Mouse (Mus musculus) hindbrain, embryonic 13.5 days (tissue): Measurements from ENCODE around the gene Cpsf6. TPM values are rescaled to one million over a fixed set of nuclear protein-coding genes. Genes with fewer than 3 reads are reported as not detected.

Source experiments
- ATAC-seq: fragments of 200-750 bp; cut with Nextera tagmentation; 2 replicates; pipeline ENCODE4 v1.8.0; 2017; ENCODE audit warnings: moderate TSS enrichment; ENCODE audit not compliant: low FRiP score
- H3K27ac ChIP-seq: fragments of 300-500 bp; sonication (generic); 2 replicates; pipeline ENCODE4 v1.5.1; 2015; ENCODE audit warnings: inconsistent platforms, mild to moderate bottlenecking, moderate library complexity
- H3K27me3 ChIP-seq: fragments of 300-500 bp; sonication (generic); 2 replicates; pipeline ENCODE4 v1.6.1; 2015; ENCODE audit warnings: mild to moderate bottlenecking, inconsistent platforms
- H3K36me3 ChIP-seq: fragments of 300-500 bp; sonication (generic); 2 replicates; pipeline ENCODE4 v1.6.1; 2015; ENCODE audit warnings: mild to moderate bottlenecking, inconsistent platforms
- H3K4me1 ChIP-seq: fragments of 300-500 bp; sonication (generic); replicated peaks from 2 replicates; pipeline ENCODE4 v1.6.1; 2015; ENCODE audit warnings: inconsistent platforms
- H3K4me2 ChIP-seq: fragments of 300-500 bp; sonication (generic); 2 replicates; pipeline ENCODE4 v1.6.1; 2015; ENCODE audit warnings: inconsistent platforms, mild to moderate bottlenecking, moderate library complexity
- H3K4me3 ChIP-seq: fragments of 300-500 bp; sonication (generic); 2 replicates; pipeline ENCODE4 v1.5.1; 2015; ENCODE audit warnings: mild to moderate bottlenecking, inconsistent platforms
- H3K9ac ChIP-seq: fragments of 300-500 bp; sonication (generic); 2 replicates; pipeline ENCODE4 v1.6.1; 2015; ENCODE audit warnings: mild to moderate bottlenecking, inconsistent platforms
- H3K9me3 ChIP-seq: fragments of 300-500 bp; sonication (generic); 2 replicates; pipeline ENCODE4 v1.6.1; 2016; ENCODE audit warnings: inconsistent platforms
- WGBS: fragments of 180-500 bp; shearing (Covaris S2); methylation state at CpG from one replicate; pipeline ENCODE4 v1.1.7; 2015; 5-methylcytosine and 5-hydroxymethylcytosine counted together
- polyA plus RNA-seq: library from polyadenylated mRNA; unstranded; fragments of >200 nt; fragmentation: Nextera tagmentation; extraction: Ambion mirVana; gene quantifications from 2 replicates; pipeline ENCODE4 v1.2.1, GENCODE M21; 2015

Cpsf6 gene
- polyA plus RNA-seq, 1 experiment from 2014 or later = 179 TPM

DNA sequence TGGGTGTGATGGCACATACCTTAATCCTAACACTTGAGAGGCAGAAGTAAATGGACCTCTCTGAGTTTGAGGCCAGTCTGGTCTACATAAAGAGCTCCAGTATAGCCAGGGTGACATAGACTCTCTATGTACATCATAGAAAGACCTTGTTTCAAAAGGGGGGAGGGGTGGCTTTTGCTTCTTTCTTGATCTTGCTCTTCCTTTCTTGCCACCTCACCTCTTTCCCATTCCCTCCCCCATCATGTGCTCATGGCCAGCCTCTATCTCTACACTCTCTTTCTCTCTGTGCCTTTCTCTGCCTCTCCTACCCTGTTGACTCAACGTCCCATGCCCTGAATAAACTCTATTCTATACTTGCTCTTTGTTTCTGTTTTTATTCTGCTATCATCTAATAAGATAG lies 6.4 kb upstream of the Cpsf6 start:
- Histone ChIP-seq H3K4me3 (no peak overlapping the region), H3K27me3 (no peaks in the 10 kb centered on the region), H3K9ac (no peak overlapping the region), H3K4me2 (no peak overlapping the region), H3K27ac (no peak overlapping the region), H3K36me3 (no peaks in the 10 kb centered on the region), H3K4me1 (no peaks in the 10 kb centered on the region), H3K9me3 (no peaks in the 10 kb centered on the region)
- no peak for ATAC-seq
- WGBS = 78% methylated on average over 1 of the region's 1 CpGs

DNA sequence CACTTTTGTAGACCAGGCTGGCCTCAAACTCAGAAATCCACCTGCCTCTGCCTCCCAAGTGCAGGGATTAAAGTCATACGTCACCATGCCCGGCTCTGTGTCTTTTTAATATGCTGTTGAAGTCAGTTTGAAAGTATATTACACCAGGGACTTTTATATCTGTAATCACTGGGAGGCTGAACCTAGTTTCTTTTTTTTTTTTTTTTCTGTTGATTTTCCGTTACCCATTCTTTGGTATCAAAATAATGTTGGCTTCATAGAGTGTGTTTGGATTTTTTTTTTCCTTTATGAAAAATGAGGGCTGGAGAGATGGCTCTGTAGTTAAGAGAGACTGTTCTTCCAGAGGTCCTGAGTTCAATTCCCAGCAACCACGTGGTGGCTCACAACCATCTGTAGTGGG lies 5.6 kb upstream of the Cpsf6 start:
- Histone ChIP-seq H3K27ac (no peak overlapping the region), H3K4me1 (no peaks in the 10 kb centered on the region), H3K4me2 (no peak overlapping the region), H3K4me3 (no peak overlapping the region), H3K27me3 (no peaks in the 10 kb centered on the region), H3K9ac (no peak overlapping the region), H3K36me3 (no peaks in the 10 kb centered on the region), H3K9me3 (no peaks in the 10 kb centered on the region)
- ATAC-seq = no peak
- WGBS = 72% methylated on average over 4 of the region's 4 CpGs

DNA sequence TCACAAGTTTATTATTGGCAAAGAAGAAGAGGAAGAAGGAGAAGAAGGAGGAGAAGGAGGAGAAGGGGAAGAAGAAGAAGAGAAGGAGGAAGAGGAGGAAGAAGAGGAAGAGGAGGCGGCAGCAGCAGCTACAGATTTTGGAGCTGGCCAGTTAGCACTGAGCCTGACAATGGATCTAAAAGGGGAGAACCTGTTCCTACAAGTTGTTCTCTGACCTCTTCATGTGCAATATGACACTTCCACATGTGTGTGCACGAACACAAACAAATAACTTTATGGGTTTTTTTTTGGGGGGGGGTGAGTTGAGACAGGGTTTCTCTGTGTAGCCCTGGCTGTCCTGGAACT lies 5.2 kb upstream of the Cpsf6 start:
- Histone ChIP-seq H3K27ac (no peak overlapping the region), H3K9ac (no peak overlapping the region), H3K4me1 (no peaks in the 10 kb centered on the region), H3K4me2 (no peak overlapping the region), H3K27me3 (no peaks in the 10 kb centered on the region), H3K36me3 (no peaks in the 10 kb centered on the region), H3K4me3 (no peak overlapping the region), H3K9me3 (no peaks in the 10 kb centered on the region)
- ATAC-seq = no peak
- whole genome bisulfite sequencing = 77% methylated on average over 2 of the region's 2 CpGs

DNA sequence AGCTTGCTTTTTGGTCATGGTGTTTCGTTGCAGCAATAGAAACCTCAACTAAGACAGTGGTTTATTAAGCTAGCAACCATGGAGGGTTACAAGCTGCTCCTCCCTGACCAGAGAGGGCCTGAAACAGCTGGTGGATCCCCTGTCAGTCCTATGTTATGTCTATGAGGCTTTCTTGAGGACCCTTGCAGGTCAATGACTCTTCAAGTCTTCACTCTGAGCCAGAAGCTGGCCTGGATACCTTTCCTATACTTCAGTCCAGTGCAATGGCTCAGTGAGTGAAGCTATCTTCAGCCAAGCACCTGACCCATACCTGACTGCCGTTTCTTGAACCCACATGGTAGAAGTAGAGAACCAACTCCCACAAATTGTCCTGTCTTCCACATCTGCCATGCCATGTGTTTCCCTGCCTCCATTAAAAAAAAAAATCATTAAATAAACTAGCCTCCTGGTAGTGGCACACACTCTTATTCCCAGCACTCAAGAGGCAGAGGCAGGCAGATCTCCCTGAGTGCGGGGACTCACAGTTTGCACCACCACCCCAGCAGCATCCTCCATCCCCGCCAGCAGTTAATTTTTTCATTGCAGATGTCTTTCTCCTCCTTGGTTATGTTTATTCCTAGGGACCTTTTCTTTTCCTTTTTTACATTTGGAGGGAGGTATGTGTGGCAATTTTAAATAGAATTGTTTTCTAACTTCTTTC lies 4.7 kb upstream of the Cpsf6 start:
- WGBS = 90% methylated on average over 4 of the region's 4 CpGs
- ATAC-seq = no peak

DNA sequence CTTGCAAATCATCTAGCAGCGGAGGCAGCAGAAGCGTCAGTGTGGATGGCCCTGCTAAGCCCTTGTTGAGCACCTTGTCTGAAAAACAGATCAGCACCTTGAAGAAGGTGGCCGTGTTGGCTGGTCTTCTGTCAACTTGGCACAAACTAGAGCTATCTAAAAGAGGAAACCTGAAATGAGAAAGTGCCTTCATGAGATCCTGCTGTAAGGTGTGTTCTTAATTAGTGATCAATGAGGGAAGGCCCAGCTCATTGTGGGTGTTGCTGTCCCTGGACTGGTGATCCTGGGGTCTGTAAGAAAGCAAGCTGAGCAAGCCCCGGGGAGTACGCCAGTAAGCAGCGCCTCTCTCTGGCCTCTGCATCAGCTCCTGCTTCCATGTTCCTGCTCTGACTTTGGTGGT lies 4.1 kb upstream of the Cpsf6 start:
- no peak for ATAC-seq
- H3K9ac ChIP-seq = no peak overlapping the region
- 78% methylated on average over 6 of the region's 6 CpGs for WGBS
- H3K9me3 ChIP-seq = no peaks in the 10 kb centered on the region
- H3K36me3 ChIP-seq = no peaks in the 10 kb centered on the region
- no peaks in the 10 kb centered on the region for H3K4me1 ChIP-seq
- no peak overlapping the region for H3K4me3 ChIP-seq
- H3K4me2 ChIP-seq = no peak overlapping the region
- H3K27me3 ChIP-seq = no peaks in the 10 kb centered on the region
- no peak overlapping the region for H3K27ac ChIP-seq

More for the DNA sequence above, 4.7 kb upstream of the Cpsf6 start:
- Histone ChIP-seq H3K4me3 (no peak overlapping the region), H3K9me3 (no peaks in the 10 kb centered on the region), H3K36me3 (no peaks in the 10 kb centered on the region), H3K4me1 (no peaks in the 10 kb centered on the region), H3K4me2 (no peak overlapping the region), H3K9ac (no peak overlapping the region), H3K27me3 (no peaks in the 10 kb centered on the region), H3K27ac (no peak overlapping the region)

DNA sequence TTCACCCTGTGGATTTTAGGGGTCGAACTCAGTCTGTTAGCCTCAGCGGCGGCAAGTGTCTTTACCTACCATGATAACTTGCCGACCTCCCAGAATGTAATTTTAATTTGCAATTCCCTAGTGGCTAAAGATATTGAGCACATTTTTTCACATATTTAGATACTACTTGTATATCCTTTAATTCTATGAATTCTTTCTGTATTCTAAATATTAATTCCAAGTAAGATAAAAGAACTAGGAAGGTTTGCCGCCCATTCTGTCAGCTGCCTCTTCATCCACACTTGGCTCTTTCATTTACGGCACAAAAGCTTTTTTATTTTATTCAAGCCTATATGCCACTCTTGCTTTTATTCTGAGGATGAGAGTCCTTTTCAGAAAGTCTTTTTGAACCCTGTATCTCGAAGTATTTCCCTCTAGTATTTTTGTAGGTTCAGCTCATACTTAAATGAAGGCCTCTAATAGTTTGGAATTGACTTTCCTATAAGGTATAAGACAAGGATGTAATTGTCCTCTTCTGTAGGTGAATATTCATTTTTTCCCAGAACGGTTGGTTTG lies 3.3 kb upstream of the Cpsf6 start:
- ATAC-seq = no peak
- Histone ChIP-seq H3K9me3 (no peaks in the 10 kb centered on the region), H3K9ac (no peak overlapping the region), H3K4me3 (no peak overlapping the region), H3K4me2 (no peak overlapping the region), H3K36me3 (no peaks in the 10 kb centered on the region), H3K27me3 (no peaks in the 10 kb centered on the region), H3K4me1 (no peaks in the 10 kb centered on the region), H3K27ac (no peak overlapping the region)
- 67% methylated on average over 8 of the region's 8 CpGs for WGBS

DNA sequence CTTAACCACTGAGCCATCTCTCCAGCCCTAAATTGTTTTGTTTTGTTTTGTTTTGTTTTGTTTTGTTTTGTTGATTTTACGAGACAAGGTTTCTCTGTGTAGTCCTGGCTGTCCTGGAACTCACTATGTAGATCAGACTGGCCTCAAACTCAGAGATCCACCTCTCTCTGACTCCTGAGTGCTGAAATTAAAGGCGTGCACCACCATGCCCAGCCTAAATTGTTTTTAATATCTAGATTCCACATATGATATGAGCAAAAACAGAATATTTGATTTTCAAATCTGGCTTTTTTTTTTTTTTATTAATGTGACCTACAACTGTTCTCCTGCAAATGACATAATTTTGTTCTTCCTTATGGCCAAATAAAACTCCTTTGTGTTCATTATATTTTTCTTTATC lies 2.3 kb upstream of the Cpsf6 start:
- Histone ChIP-seq H3K4me1 (peaks cover 6% of the 10 kb centered on the region), H3K9ac (no peak overlapping the region), H3K9me3 (no peaks in the 10 kb centered on the region), H3K4me3 (no peak overlapping the region), H3K4me2 (no peak overlapping the region), H3K27me3 (no peaks in the 10 kb centered on the region), H3K36me3 (no peaks in the 10 kb centered on the region), H3K27ac (no peak overlapping the region)
- WGBS = 83% methylated on average over 2 of the region's 2 CpGs
- no peak for ATAC-seq

DNA sequence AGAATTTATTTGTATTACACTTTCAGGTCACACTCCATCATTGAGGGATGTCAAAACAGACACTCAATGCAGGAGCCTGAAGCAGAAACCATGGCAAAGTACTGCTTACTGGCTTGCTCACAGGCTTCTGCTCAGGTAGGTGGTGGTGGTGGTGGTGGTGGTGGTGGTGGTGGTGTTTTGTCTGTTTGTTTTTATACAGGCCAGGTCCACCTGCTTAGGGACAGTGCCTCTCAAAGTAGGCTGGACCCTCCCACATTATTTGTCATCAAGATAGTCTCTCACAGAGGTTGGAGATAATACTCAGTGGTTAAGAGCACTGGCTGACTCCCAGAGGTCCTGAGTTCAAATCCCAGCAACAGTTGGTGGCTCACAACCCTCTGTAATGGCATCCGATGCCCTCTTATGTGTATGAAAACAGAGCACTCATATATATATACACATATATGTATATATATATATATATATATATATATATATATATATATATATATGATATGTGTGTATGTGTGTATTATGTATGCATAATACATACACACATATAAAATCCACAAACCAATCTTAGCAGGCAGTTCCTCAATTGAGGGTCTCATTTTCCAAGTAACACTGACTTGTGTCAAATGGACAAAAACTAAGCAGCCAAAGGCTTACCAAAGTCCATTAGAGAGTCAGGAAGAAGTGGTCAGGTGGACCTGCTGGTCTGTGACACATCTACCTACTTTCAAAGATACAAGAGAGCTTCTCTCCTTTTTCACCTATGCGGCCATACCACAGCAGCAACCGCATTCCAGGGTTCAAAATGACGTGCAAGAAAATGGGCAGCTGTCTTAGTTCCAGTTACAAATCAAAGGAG lies 1.1 kb upstream of the Cpsf6 start:
- no peaks in the 10 kb centered on the region for H3K27me3 ChIP-seq
- no peak overlapping the region for H3K27ac ChIP-seq
- no peak overlapping the region for H3K4me2 ChIP-seq
- H3K4me1 ChIP-seq = peaks cover 6% of the 10 kb centered on the region
- no peaks in the 10 kb centered on the region for H3K36me3 ChIP-seq
- no peaks in the 10 kb centered on the region for H3K9me3 ChIP-seq
- ATAC-seq = no peak
- no peak overlapping the region for H3K4me3 ChIP-seq
- WGBS = over 99% methylated on average over 4 of the region's 4 CpGs
- H3K9ac ChIP-seq = no peak overlapping the region

DNA sequence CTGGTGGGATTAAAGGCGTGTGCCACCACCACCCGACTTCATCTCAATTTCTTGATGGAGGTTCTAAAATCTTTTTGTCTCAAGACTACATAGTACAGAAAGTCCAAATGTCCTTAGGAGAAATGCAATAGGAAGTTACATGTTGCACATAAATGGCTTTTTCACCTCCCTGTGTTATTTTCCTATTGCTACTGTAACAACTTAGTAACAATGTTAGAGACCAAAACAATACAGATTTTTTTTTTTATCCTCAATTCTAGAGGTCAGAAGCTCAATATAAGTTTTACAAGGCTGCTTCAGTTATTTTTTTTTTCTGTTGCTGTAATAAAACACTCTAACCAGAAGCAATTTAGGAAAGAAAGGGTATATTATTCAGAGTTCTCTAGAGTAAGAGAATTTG lies 374 bp downstream of the Cpsf6 start:
- H3K9me3 ChIP-seq = no peaks in the 10 kb centered on the region
- no peak overlapping the region for H3K4me3 ChIP-seq
- H3K9ac ChIP-seq = no peak overlapping the region
- 97% methylated on average over 2 of the region's 2 CpGs for WGBS
- no peaks in the 10 kb centered on the region for H3K36me3 ChIP-seq
- H3K4me1 ChIP-seq = peaks cover 13% of the 10 kb centered on the region
- no peaks in the 10 kb centered on the region for H3K27me3 ChIP-seq
- ATAC-seq = no peak
- no peak overlapping the region for H3K4me2 ChIP-seq
- H3K27ac ChIP-seq = no peak overlapping the region

DNA sequence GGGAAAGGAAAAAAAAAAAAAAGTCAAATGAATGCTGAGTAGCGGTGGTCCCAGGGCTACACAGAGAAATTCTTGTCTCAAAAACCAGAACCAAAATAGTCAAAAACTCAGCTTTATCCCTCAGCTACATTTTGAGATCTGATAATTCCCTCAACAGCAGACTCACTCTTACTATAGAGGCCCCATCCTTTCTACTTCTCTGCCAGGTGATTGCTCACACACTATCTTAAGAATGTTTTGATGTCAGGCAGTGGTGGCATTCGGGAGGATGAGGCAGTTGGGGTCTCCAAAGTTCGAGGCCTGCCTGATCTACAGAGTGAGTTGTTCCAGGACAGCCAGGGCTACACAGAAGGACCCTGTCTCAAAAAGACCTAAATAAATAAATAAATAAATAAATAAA lies 1.2 kb downstream of the Cpsf6 start:
- no peak overlapping the region for H3K9ac ChIP-seq
- 97% methylated on average over 3 of the region's 3 CpGs for WGBS
- H3K36me3 ChIP-seq = no peaks in the 10 kb centered on the region

DNA sequence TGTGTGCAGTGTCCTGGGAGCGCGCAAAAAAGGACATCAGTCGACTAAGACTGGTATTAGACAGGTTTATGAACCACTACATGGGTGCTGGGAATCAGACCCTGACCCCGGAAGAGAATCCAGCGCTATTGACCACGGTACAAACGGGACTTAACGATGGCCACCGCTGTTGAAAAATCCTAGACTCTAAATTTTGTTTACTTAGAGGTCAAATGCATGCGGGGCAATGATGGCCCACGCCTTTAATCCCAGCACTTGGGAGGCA lies 1.6 kb downstream of the Cpsf6 start:
- peaks cover 20% of the 10 kb centered on the region for H3K4me1 ChIP-seq
- no peak overlapping the region for H3K27ac ChIP-seq
- H3K9ac ChIP-seq = no peak overlapping the region
- no peaks in the 10 kb centered on the region for H3K36me3 ChIP-seq
- ATAC-seq = no peak
- H3K27me3 ChIP-seq = no peaks in the 10 kb centered on the region
- no peak overlapping the region for H3K4me2 ChIP-seq
- no peaks in the 10 kb centered on the region for H3K9me3 ChIP-seq
- no peak overlapping the region for H3K4me3 ChIP-seq
- 96% methylated on average over 11 of the region's 11 CpGs for WGBS

More for the DNA sequence above, 1.2 kb downstream of the Cpsf6 start:
- Histone ChIP-seq H3K4me2 (no peak overlapping the region), H3K4me1 (peaks cover 19% of the 10 kb centered on the region), H3K9me3 (no peaks in the 10 kb centered on the region), H3K27me3 (no peaks in the 10 kb centered on the region), H3K27ac (no peak overlapping the region), H3K4me3 (no peak overlapping the region)
- no peak for ATAC-seq

DNA sequence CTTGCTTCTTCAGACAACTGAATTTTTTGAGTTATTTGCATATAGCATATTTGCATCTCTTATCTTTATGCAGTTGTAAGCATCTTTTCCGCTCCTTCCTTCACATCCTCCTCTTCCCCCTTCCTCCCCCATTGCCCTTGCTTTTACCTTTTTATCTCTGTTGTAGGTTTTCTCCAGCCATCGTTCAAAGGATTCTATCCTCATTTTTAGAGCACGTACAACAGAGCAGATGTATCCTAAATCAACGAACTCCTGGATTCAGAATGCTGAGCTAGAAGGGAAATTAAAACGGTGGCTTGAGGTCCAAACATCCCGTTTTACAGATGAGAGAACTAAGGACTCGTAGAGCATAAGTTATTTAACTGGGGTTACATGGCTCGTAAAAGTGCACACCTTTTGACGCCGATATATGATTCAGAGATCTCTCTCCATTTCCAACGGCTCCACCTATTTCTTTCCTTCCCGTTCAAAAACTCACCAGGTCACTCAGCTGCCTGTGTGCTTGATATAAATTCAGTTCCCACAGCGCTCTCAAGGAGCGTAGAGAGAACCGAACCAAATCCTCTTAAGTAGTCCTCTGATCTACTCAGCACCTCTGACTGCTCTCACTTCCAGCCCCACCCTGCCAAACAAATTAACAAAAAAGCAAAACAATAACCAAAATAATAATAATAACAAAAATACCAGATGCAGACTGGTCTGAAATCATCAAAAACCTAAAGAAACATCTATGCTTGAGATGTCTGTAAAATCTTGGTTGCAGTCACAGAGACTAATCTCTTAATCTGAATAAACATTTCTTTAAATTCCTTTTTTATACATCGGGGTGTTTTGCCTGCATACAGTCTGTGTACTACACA lies 2.2 kb downstream of the Cpsf6 start:
- no peaks in the 10 kb centered on the region for H3K9me3 ChIP-seq
- peak overlapping the region; percentile 98 for H3K27ac ChIP-seq
- H3K4me2 ChIP-seq = peak overlapping the region; percentile 61
- H3K36me3 ChIP-seq = no peaks in the 10 kb centered on the region
- no peaks in the 10 kb centered on the region for H3K27me3 ChIP-seq
- WGBS = 23% methylated on average over 16 of the region's 16 CpGs
- H3K4me1 ChIP-seq = peaks cover 25% of the 10 kb centered on the region
- H3K4me3 ChIP-seq = peak overlapping the region; percentile 95
- no peak for ATAC-seq
- peak overlapping the region; percentile 100 for H3K9ac ChIP-seq
